Mouse (Mus musculus) CH12.LX (cell line): ENCODE data around the gene Tmem212.

ENCODE experiments used
- CHD1 ChIP-seq: IDR thresholded peaks from 2 replicates; pipeline ENCODE4 v1.6.1; 2012; ENCODE audit warnings: low read depth, low read length, improper control_type of control experiment, inconsistent platforms
- CTCF ChIP-seq, 2 experiments: IDR thresholded peaks in 1 of 2; conservative IDR thresholded peaks in 1 of 2; 2 replicates each; pipeline ENCODE4 v1.5.1; 2011 to 2012; ENCODE audit warnings: low read depth in 2 of 2, low read length in 2 of 2, improper control_type of control experiment in 1 of 2, inconsistent platforms in 1 of 2, mild to moderate bottlenecking in 1 of 2, moderate library complexity in 1 of 2
- EP300 ChIP-seq: IDR thresholded peaks from 2 replicates; pipeline ENCODE4 v1.6.1; 2011; ENCODE audit warnings: low read length, improper control_type of control experiment
- HCFC1 ChIP-seq: IDR thresholded peaks from 2 replicates; pipeline ENCODE4 v1.6.1; 2012; ENCODE audit warnings: low read depth, mild to moderate bottlenecking, inconsistent platforms, low read length, improper control_type of control experiment
- MAFK ChIP-seq: IDR thresholded peaks from 2 replicates; pipeline ENCODE4 v1.6.1; 2011; ENCODE audit warnings: low read length, improper control_type of control experiment; ENCODE audit not compliant: insufficient replicate concordance
- MAX ChIP-seq: IDR thresholded peaks from 2 replicates; pipeline ENCODE4 v1.6.1; 2011; ENCODE audit warnings: low read length, improper control_type of control experiment
- MYC ChIP-seq: IDR thresholded peaks from 2 replicates; pipeline ENCODE4 v1.6.1; 2011; ENCODE audit warnings: low read depth, mild to moderate bottlenecking, improper control_type of control experiment, low read length
- POLR2A ChIP-seq: IDR thresholded peaks from 2 replicates; pipeline ENCODE4 v1.6.1; 2011; ENCODE audit warnings: low read depth, mild to moderate bottlenecking, improper control_type of control experiment, low read length
- POLR2AphosphoS2 ChIP-seq: IDR thresholded peaks from 2 replicates; pipeline ENCODE4 v1.6.1; 2011; ENCODE audit warnings: low read depth, low read length, improper control_type of control experiment
- USF1 ChIP-seq: IDR thresholded peaks from 2 replicates; pipeline ENCODE4 v1.6.1; 2014; ENCODE audit warnings: low read depth, mild to moderate bottlenecking, inconsistent platforms, low read length, improper control_type of control experiment
- USF2 ChIP-seq: conservative IDR thresholded peaks from 2 replicates; pipeline ENCODE4 v1.6.1; 2011; ENCODE audit warnings: low read depth, low read length, improper control_type of control experiment
- ZNF384 ChIP-seq: IDR thresholded peaks from 2 replicates; pipeline ENCODE4 v1.6.1; 2012; ENCODE audit warnings: low read depth, low read length, improper control_type of control experiment, inconsistent platforms

DNA sequence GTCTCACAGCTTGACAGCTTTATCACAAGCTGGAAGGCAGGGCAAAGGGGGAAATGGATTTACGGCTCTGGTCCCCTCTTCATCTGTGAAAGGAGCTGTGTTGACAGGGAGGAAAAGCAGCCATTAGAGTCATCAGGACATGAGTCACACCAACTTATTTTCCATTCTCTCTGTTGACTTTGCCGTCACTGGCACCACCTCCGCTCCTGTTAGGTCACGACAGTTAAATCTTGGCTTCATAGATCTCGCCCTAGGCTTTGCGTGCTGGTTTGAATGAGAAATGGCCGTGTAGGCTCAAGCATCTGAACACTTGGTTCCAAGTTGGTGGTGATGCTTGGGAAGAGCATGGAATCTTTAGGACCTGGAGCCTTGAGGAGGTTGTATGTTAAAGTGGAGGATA lies 9.6 kb downstream of the Tmem212 start:
- TF ChIP-seq MYC (no peak), HCFC1 (no peak), MAFK (no peak), ZNF384 (no peak), USF2 (no peak), EP300 (no peak), POLR2A (no peak), USF1 (no peak), POLR2AphosphoS2 (no peak), CTCF (conservative IDR thresholded peaks at IDR 0.05 in 1 of 2, IDR thresholded peaks at IDR 0.05 in 1 of 2; ENCODE audit: low read depth in 2 of 2, low read length in 2 of 2) (no peak), CHD1 (no peak), MAX (no peak)
